Mouse (Mus musculus) adrenal gland, adult (tissue): ENCODE results near the gene Elp1.
A peak's percentile ranks its signal among the peaks of the same experiment; 100 is the strongest.

Source experiments
- DNase-seq, 2 experiments: peaks; one replicate each; pipeline ENCODE4 v3.0.0; 2022 to 2023; ENCODE audit warnings: low spot score in 1 of 2; ENCODE audit not compliant: inconsistent age in 2 of 2

Gene Elp1

DNA sequence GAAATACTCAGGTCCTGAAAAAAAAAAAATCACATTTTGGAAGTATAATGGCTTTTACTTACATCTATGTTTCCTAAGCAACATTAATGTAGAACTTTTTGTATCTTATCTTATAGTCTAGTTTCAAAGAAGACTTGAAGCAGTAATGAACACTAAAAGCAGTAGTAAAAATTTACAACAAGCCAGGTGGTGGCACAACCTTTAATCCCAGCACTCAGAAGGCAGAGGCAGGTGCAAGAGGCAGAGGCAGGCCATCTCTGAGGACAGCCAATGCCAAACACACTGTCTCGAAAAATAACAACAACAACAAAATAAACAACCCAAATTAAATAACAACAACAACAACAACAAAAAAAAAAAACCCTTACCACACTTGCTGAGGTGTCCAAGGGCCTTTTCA is 31.1 kb downstream of the Elp1 start:
- DNase-seq = no peak

GRCm38 (mm10) chr4:56768913-56769312 is 33.2 kb downstream of the Elp1 start:
- DNase-seq = no peak

DNA sequence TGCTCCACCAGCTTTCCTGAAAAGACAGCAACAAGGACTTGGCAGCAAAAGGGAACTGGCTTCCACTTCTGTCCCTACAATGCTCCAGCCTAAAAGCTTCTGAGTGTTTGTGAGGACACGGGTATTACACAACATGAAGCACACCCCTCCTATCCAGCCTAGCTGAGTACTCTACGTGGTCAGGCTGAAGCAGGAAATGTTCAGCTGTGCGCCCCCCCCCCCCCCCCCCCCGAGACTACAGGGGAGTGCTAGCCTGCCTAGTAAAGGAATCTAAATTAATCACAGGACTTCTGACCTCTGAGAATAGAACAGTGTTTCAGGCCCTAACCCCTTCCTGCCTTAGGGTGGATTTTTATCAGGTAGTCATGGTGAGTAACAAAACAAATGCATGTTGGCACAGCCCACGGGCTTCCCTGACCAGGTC is 34.3 kb downstream of the Elp1 start:
- DNase-seq = no peak

DNA sequence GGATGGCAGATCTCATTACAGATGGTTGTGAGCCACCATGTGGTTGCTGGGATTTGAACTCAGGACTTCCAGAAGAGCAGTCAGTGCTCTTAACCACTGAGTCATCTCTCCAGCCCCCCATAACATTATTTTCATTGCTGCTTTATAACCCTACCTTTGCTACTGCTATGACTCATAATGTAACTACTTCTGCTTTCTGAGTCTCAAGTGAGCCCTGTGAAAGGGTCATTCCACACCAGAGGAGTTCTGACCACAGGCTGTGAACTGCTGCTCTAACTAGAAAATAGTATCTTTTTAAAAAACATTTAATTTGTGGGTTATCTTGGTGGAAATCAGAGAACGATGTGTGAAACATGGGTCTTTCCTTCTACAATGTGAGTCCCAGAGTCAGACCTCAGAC is 44.4 kb downstream of the Elp1 start:
- no peak for DNase-seq

- DNase-seq = no peak
Observed at GRCm38 (mm10) chr4:56756966-56757600, 45.0 kb downstream of the Elp1 start.

- DNase-seq = no peak
Observed at GRCm38 (mm10) chr4:56756021-56756420, 46.1 kb downstream of the Elp1 start.

GRCm38 (mm10) chr4:56747456-56747855 is 54.7 kb downstream of the Elp1 start:
- DNase-seq = no peak

GRCm38 (mm10) chr4:56746345-56746744 is 55.8 kb downstream of the Elp1 start:
- no peak for DNase-seq

DNA sequence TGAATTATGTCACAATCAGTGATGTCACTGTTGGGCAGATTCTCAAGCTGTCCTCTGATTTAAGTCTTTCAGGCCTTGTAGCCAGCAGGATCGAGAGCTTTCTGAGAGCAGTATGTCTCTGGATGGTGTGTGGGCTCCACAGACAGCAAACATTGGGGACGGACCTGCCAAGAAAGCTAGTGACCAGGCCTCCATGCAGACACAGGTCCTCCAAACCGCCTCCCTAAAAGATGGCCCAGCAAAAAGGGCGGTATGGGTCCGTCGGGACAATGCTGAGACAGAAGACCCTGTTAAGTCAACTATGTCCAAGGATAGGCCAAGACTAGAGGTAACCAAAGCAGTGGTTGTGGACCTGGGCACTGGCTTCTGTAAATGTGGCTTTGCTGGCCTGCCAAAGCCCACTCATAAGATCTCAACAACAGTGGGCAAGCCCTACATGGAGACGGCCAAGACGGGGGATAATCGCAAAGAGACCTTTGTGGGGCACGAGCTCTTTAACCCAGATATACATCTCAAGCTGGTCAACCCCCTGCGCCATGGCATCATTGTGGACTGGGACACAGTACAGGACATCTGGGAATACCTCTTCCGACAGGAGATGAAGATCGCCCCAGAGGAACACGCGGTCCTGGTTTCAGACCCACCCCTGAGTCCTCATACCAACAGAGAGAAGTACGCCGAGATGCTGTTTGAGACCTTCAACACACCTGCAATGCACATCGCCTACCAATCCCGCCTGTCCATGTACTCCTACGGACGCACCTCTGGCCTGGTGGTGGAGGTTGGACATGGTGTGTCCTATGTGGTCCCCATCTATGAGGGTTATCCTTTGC is 58.6 kb downstream of the Elp1 start, which contains the start of gene Actl7a:
Gene Actl7a, plus strand, starts transcription at position 51 of the 833 bp plus-strand sequence.
- no peak for DNase-seq

DNA sequence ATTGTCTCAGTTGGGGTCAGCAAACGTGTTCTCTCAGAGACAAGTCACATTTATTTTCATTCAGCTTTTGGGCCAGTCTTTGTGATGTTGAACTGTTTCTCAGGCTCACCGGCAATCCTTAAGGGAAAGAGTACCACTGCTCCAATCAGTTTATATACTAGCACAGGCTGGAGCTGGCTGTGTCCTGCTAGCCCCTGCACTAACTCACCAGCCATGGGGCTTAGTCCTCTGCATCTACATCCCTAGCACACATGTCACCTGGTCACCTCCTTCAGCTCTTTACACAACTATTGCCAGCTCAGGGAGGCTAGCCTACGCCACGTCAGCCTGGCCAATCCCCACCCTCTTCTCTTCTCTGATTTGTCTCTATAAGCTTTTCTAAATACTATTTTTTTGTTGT is 59.4 kb downstream of the Elp1 start:
- no peak for DNase-seq

- DNase-seq = no peak
Observed at GRCm38 (mm10) chr4:56741041-56741493, 61.1 kb downstream of the Elp1 start, which contains the start of gene Actl7b. Gene Actl7b (minus strand): TSS chr4:56741443.

DNA sequence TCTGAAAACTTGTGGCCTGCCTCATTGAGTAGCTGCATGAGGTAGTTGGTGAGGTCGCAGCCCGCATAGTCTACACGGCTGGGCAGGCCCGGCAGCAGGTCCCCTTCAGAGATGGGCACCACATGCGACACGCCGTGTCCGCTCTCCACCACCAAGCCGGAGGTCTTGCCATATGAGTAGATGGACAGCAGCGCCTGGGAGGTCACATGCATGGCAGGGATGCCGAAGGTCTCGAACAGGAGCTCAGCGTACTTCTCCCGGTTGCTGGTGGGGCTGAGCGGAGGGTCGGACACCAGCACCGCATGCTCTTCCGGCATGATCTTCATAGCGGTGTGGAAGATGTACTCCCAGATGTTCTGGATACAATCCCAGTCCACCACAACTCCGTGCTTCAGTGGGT is 61.5 kb downstream of the Elp1 start:
- DNase-seq = no peak

DNA sequence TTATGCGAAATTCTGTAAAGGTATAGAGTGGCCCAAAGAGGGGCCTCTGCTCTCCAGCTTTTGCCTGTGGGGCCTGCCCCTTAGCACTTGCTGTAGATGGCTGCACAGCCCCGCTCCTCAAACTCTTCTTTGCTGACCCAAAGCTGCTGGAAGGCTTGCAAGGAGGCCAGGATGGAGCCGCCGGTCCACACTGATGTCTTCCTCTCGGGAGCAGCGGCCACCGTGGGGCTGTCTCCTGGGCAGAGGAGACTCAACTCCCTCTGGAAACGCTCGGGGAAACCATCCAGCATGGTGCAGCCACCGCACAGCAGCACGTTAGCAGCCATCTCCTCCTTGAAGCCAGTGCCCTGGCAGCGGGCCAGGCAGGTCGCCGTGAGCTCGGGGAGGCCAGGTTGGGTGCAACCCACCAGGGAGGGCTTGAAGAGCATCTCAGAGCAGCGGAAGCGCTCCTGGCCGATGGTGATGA is 62.1 kb downstream of the Elp1 start, which contains the start of gene Gm26657:
Gene Gm26657, plus strand, starts transcription at position 51 of the 466 bp plus-strand sequence.
- DNase-seq = no peak

DNA sequence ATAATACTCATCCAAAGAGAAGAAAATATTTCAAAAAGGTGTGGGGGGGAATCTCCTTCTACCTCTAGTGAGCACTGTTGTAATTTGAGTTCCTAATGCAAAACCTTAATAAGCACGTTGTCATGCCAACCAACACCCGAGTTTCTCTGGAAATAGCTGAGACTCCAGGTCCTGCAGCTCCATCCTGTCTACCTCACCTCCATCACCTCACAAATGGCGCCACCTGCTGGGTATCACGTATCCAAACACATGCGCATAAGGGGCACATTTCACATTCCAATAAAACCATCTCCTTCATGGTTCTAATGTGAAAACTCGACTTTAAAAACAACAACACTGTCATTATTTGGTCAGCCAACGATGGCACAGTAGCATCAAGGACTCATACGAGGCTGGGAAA is 76.3 kb downstream of the Elp1 start:
- DNase-seq = no peak

DNA sequence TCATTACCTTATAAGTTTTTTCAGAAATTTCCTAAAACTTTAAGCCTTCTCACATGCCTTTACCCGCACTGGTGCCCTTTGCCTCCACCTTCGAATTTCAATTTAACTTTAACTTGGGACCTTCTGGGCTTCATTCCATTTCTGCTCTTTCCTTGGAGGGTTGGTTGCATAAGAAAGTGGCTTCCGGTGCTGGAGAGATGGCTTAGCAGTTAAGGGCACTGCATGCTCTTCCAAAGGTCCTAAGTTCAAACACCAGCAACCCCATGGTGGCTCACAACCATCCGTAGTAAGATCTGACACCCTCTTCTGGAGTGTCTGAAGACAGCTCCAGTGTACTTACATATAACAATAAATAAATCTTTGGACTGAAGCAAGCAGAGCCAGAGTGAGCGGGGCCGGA is 78.9 kb downstream of the Elp1 start:
- no peak for DNase-seq

DNA sequence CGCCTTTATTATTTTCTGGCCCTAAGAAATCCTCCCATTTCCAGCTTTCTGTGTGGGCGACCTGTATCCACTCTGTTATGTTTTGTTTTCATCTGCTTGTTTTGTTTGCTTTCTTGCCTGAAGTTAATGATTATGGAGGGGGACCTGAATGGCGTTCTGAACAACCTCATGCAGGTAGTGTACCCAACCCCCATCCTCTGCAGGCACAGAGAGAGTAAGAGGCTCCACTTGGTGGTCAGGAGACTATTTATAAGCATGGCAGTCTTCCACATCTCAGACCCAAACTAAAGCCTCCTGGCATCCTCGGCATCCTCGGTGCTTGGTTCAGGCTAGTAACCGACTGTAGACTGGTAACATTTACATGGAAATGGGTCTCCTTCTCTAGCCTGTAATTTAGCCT is 79.8 kb downstream of the Elp1 start:
- DNase-seq = no peak

- peak; percentile 26 to 70 for DNase-seq
Observed at GRCm38 (mm10) chr4:56721469-56721868, 80.7 kb downstream of the Elp1 start.

- no peak for DNase-seq
Observed at GRCm38 (mm10) chr4:56720403-56720802, 81.7 kb downstream of the Elp1 start.

DNA sequence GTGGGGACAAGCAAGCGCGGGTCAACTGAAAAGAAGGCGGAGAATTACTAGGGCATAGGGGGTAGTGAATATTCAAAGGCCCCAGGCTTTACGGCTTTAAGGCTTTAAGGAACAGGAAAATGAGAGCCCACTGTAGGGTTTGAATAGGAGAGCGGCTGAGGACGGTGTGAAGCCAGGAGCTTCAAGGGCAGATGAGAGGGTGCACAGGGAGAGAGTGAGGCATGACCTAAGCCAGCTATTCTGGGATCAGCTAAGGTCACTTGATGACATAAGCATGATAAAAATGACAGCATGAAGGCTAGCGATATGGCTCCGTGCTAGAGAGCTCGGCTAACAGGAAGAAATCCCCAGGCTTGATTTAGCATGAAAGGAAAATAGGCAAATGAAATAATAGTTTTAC is 82.7 kb downstream of the Elp1 start:
- peak; percentile 17 to 76 for DNase-seq

DNA sequence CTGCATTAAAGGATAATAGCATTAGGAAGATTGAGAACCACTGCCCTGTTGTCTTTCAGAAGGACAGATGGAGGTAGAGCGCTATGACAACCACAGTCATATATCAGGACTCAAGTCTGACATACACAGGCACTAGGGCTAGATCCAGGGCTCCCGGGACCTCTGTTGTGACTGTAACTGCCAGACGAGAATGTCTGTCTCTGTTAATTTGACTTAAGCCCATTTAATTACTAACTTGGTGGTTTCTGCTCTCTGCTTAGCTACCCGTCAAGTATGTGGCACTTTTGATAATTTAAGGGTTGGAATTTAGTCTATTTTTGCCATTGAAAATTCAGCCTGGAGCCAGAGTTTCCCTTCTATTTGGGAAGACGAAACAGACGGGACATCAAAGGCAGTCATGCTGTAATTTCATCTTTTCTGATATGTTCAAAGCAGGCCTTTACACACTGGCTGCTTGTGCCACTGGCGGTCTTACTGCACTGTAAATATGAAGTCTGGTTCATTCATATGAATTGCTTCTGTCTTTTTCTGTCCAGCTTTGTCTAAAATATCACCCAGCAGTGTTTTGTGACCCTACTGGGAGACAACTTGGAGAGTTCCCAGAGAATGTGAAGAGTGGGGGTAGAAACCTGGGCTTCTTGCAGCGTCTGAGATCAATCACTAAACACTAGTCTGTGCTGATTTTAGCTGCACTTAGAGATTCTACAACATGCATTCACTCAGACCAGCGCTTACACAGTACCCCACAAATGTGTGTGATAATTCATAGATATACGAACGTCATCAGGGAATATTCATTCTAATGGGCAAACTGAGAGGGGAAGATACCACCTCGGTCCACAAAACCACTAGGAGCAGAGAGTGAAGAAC is 83.3 kb downstream of the Elp1 start:
- DNase-seq = no peak

DNA sequence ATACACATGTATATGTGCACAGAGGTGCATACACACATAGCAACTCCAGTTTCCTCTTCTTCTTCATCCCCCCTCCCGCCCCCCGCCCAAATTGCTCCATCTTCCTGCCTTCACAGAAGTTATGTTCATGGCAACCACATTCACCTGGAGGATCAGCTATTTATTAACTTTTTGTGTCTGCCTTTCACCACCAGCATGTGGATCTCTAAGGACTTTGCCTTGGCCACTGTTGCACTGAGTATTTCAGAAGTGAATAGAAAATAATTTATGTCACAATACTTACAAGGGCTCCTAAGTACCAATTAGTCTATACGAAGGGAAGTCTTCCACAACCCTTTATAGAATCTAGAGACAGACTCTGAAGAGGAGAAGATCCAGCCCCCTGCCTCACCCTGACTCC is 84.2 kb downstream of the Elp1 start:
- no peak for DNase-seq
